Mouse (Mus musculus) frontal cortex, postnatal 10 days (tissue): ENCODE measurements around the gene Mta1.

Source experiments
- DNase-seq, 2 experiments: peaks; one replicate each; pipeline ENCODE4 v3.0.0; 2022; ENCODE audit warnings: low spot score in 2 of 2, mixed read lengths in 1 of 2

The Mta1 gene

GRCm38 (mm10) chr12:113186326-113187010, 88.4 kb downstream of the Mta1 start:
- no peak for DNase-seq
